Mouse (Mus musculus) forebrain, embryonic 14.5 days (tissue): Measurements from ENCODE around the gene Fa2h. TPM values are rescaled to one million over a fixed set of nuclear protein-coding genes. Genes with fewer than 3 reads are reported as not detected.
A peak's percentile ranks its signal among the peaks of the same experiment; 100 is the strongest.

Source experiments
- ATAC-seq: fragments of 200-750 bp; cut with Nextera tagmentation; 2 replicates; pipeline ENCODE4 v1.8.0; 2017; ENCODE audit warnings: mild to moderate bottlenecking, moderate library complexity
- DNase-seq: peaks from one replicate; pipeline ENCODE4 v3.0.0-alpha.2; 2015; ENCODE audit warnings: low spot score
- H3K27ac ChIP-seq: fragments of 300-500 bp; sonication (generic); 2 replicates; pipeline ENCODE4 v1.5.1; 2014; ENCODE audit warnings: low read depth, mild to moderate bottlenecking, control low read depth, low read length, moderate library complexity
- H3K27me3 ChIP-seq: fragments of 300-500 bp; sonication (generic); replicated peaks from 2 replicates; pipeline ENCODE4 v1.6.1; 2014; ENCODE audit warnings: low read length, control low read depth, mixed read lengths; ENCODE audit not compliant: control insufficient read depth, insufficient read depth
- H3K36me3 ChIP-seq: fragments of 300-500 bp; sonication (generic); 2 replicates; pipeline ENCODE4 v1.6.1; 2014; ENCODE audit warnings: low read length, control low read depth; ENCODE audit not compliant: control insufficient read depth, insufficient read depth
- H3K4me1 ChIP-seq: fragments of 300-500 bp; sonication (generic); 2 replicates; pipeline ENCODE4 v1.6.1; 2014; ENCODE audit warnings: antibody characterized with exemption, low read length, control low read depth; ENCODE audit not compliant: control insufficient read depth, insufficient read depth
- H3K4me2 ChIP-seq: fragments of 300-500 bp; sonication (generic); 2 replicates; pipeline ENCODE4 v1.6.1; 2014; ENCODE audit warnings: mild to moderate bottlenecking, control low read depth, low read length
- H3K4me3 ChIP-seq: fragments of 300-500 bp; sonication (generic); 2 replicates; pipeline ENCODE4 v1.5.1; 2014; ENCODE audit warnings: low read depth, low read length, control low read depth
- H3K9ac ChIP-seq: fragments of 300-500 bp; sonication (generic); 2 replicates; pipeline ENCODE4 v1.6.1; 2014; ENCODE audit warnings: mild to moderate bottlenecking, low read length, control low read depth, moderate library complexity
- H3K9me3 ChIP-seq: fragments of 300-500 bp; sonication (generic); replicated peaks from 2 replicates; pipeline ENCODE4 v1.6.1; 2016; ENCODE audit warnings: low read length, control low read depth, mixed read lengths; ENCODE audit not compliant: control insufficient read depth
- WGBS: fragments of 180-500 bp; shearing (Covaris S2); extraction: QIAGEN DNeasy Blood & Tissue Kit; methylation state at CpG from one replicate; pipeline ENCODE4 v1.1.7; 2014; 5-methylcytosine and 5-hydroxymethylcytosine counted together
- polyA plus RNA-seq: library from polyadenylated mRNA; unstranded; fragments of >200 nt; fragmentation: Nextera tagmentation; extraction: Ambion mirVana; gene quantifications from 2 replicates; pipeline ENCODE4 v1.2.1, GENCODE M21; 2014

The Fa2h gene
- 0.23 TPM in 1 of 2 replicates, not detected in the other for polyA plus RNA-seq

DNA sequence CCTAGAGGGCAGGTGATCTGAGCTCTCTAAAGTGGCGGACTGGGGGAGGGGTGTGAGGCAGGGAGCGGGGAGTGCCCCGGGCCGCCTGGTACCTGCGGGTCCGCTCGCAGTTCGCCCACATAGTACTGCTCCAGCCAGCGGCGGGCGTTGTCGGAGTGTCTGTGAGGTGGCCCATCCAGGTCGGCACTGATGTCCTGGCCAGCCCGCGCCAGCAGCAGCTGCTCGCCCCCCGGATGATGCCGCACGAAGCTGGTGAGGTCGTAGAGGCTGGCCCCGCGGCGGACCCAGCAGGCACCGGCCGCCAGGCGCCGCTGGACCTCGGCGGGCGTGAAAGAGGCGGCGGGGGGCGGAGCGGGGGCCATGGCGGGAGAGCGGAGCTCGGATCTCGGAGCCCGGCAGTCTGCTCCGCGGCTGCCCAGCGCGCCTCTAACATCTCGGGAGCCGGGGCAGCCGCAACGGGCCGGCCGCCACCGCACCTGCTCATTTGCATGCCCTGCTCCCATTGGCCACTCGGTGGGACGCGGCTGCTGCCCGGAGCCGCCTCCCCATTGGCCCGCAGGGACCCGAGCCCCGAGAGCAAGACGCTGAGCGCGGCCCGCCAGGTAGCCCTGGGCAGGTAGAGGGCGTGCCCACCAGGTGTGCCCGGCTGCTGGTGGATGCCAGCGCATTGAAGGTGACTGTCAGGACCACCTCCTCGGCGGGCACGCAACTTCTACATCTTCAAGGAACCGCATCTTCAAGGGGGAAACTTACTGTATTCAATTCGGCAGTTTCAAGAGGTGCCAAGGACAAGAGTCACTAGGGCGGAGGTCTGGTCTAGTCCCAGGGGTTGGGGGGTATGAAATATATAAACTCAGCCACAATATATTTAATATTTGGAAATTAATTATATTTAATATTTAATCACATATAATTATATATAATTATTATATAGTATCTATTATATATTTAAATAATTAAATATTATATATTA lies at the start of gene Fa2h:
Gene Fa2h (minus strand): TSS at position 434 of the 973 bp plus-strand sequence.
- H3K4me3 ChIP-seq, result peak within 1 kb of the TSS; percentile 51
- H3K9me3 ChIP-seq, result no peaks in the 10 kb centered on the region

DNA sequence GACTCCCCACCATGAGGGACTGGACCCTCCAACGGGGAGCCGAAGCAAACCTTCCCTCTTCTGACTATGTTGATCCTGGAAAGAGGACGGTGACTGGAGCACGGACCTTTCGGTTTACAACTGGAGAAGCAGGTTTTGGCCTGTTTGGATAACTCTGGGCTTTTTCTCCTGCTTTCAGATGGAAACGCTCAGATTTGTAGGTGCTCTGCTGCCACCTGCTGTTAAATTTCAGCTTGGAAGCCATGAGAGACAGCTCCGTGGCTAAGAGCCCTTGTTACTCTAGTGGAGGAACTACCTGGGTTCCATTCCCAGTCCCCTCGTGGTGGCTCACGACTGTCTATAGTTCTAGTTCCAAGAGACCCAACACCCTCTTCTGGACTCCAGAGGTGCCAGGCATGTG lies 45.6 kb upstream of the Fa2h start:
- ATAC-seq, result no peak
- Histone ChIP-seq H3K27me3 (no peaks in the 10 kb centered on the region), H3K9ac (no peak overlapping the region), H3K36me3 (no peaks in the 10 kb centered on the region), H3K4me1 (no peaks in the 10 kb centered on the region), H3K27ac (no peak overlapping the region), H3K4me3 (no peak overlapping the region), H3K9me3 (no peaks in the 10 kb centered on the region), H3K4me2 (no peak overlapping the region)
- 23% methylated on average over 9 of the region's 9 CpGs for WGBS
- peak; percentile 90 for DNase-seq

More for the DNA sequence above, at the start of gene Fa2h:
- Histone ChIP-seq H3K4me2 (peak within 1 kb of the TSS; percentile 98), H3K4me1 (0 out of 2 replicates have a peak, but pooled peaks cover 3% of the 10 kb centered on the region), H3K36me3 (no peaks in the 10 kb centered on the region), H3K9ac (peak within 1 kb of the TSS; percentile 63), H3K27me3 (peaks cover 45% of the 10 kb centered on the region), H3K27ac (no peak within 1 kb of the TSS)
- peak; percentile 81 for DNase-seq
- ATAC-seq, result peak; percentile 97
- under 1% methylated on average over 48 of the region's 71 CpGs for WGBS

DNA sequence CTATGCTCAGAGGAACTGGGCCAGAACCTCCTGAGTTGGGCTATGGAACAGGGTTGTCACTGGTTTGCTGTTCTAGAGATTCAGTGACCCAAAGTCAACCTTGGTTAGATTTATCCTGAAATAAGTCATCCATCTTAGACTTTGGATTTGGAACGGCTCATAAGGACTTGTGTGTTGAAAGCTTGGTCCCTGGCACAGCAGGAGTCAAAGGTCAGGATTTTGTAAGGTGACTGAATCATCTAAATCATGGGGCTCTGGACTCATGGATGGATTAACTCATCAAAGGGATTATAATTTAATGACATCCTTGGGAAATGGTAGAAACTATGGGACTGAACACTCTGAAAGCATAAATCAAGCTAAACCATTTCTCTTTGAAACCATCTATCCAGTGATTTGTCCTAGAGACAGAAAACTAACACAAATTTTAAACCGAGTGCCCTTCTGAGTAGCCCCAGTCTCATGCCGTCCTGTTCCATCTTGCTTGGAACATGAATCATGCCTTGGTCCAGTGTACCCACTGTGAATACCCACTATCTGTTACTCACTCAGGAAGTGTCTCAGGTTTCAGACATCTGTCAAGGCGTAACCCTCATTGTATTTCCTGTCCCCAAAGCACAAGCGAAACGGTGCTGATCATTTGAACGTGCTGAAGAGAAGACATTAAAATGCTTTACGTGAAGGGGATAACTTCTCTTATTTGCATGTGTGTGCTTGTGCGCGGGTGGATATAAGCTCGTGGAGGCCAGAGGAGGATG lies 41.6 kb upstream of the Fa2h start:
- no peak for DNase-seq
- H3K36me3 ChIP-seq, result no peaks in the 10 kb centered on the region
- H3K9me3 ChIP-seq, result no peaks in the 10 kb centered on the region
- no peak overlapping the region for H3K4me3 ChIP-seq
- H3K27me3 ChIP-seq, result no peaks in the 10 kb centered on the region
- no peaks in the 10 kb centered on the region for H3K4me1 ChIP-seq
- WGBS, result 77% methylated on average over 11 of the region's 11 CpGs
- no peak overlapping the region for H3K27ac ChIP-seq
- H3K9ac ChIP-seq, result no peak overlapping the region
- no peak overlapping the region for H3K4me2 ChIP-seq
- no peak for ATAC-seq

DNA sequence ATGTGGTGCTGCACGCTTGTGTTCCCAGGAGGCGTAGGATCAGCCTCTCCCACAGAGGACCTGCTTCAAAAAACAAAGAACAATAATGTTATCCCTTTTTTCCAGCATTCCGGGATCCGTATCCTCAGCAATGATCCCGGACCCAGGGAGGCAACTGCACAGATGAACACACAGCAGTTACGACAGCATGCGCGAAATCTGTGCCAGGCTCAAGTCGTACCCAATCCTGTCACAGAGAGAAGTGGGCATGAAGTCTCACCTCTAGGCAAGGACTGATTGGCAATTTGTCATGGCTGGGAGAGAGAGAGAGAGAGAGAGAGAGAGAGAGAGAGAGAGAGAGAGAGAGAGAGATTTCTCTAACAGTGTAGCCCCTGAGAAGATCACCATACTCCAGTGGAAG lies 31.0 kb upstream of the Fa2h start:
- no peak overlapping the region for H3K4me3 ChIP-seq
- H3K9ac ChIP-seq, result no peak overlapping the region
- H3K36me3 ChIP-seq, result no peaks in the 10 kb centered on the region
- no peak overlapping the region for H3K27ac ChIP-seq
- ATAC-seq (no peak), DNase-seq (no peak)
- no peaks in the 10 kb centered on the region for H3K27me3 ChIP-seq
- H3K9me3 ChIP-seq, result no peaks in the 10 kb centered on the region
- 89% methylated on average over 9 of the region's 9 CpGs for WGBS
- H3K4me1 ChIP-seq, result no peaks in the 10 kb centered on the region
- no peak overlapping the region for H3K4me2 ChIP-seq

DNA sequence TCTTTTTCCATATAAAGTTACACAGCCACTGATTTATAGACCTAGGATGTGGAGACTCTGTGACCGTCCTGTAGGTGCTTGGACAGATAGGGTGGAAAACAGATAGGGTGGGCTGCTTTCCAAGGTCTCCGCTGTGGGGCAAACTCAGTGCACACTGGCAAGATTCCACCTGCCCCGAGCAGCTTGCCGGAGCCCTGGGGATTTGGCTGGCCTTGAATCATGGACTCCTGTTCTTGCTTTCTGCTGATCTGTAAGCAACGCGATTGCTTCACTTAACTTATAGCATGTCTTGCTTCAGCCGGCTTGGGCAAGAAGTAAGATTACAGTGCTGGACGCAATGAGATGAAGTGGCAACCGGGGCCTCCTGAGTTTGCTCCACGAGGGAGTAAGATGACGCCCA lies 30.6 kb upstream of the Fa2h start:
- H3K9me3 ChIP-seq, result no peaks in the 10 kb centered on the region
- no peaks in the 10 kb centered on the region for H3K27me3 ChIP-seq
- H3K4me2 ChIP-seq, result no peak overlapping the region
- DNase-seq (no peak), ATAC-seq (no peak)
- H3K27ac ChIP-seq, result no peak overlapping the region
- WGBS, result 85% methylated on average over 11 of the region's 11 CpGs
- H3K36me3 ChIP-seq, result no peaks in the 10 kb centered on the region
- H3K4me3 ChIP-seq, result no peak overlapping the region
- H3K4me1 ChIP-seq, result no peaks in the 10 kb centered on the region
- no peak overlapping the region for H3K9ac ChIP-seq

DNA sequence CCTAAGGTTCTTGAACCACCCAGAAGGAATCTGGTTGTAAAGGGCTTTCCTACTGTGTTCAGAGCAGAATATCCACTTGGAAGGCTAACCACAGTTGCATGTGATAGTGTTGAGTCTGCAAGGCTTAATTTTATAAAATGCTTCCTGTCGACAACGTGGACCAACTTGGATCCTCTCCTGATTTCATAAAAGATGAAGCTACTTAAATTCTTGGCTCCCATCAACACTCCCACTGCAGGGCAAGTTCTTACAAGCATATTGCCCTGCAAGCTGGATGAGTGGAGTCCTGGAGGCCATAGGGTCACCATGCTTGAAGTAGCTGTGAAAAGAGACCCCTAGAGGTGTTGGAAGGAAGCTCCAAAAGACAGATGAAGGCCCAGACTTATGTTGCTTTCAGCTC lies 29.0 kb upstream of the Fa2h start:
- H3K9ac ChIP-seq, result no peak overlapping the region
- ATAC-seq (no peak), DNase-seq (no peak)
- H3K4me2 ChIP-seq, result no peak overlapping the region
- no peak overlapping the region for H3K4me3 ChIP-seq
- WGBS, result 92% methylated on average over 2 of the region's 2 CpGs
- no peaks in the 10 kb centered on the region for H3K4me1 ChIP-seq
- H3K27ac ChIP-seq, result no peak overlapping the region
- no peaks in the 10 kb centered on the region for H3K36me3 ChIP-seq
- H3K27me3 ChIP-seq, result no peaks in the 10 kb centered on the region
- no peaks in the 10 kb centered on the region for H3K9me3 ChIP-seq

DNA sequence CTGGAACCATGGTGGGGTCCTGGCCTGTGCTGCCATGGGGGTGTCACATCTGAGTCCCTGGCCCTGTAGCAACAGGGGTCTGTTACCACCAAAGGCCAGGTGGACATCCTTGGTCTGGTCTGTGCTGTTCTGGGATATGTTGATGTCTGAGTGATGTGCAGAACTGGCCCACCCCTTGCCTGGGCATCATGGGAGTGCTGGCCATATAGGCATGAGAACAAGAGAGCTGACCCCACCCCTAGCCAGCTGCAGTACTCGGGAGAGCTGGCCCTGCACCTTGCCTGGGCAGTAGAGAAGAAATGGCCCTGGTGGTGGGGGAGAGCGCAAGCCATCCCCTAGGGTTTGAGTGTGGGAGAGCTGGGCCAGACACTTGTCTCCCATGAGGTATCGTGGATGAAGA lies 25.5 kb upstream of the Fa2h start:
- Histone ChIP-seq H3K9ac (no peak overlapping the region), H3K4me3 (no peak overlapping the region), H3K36me3 (no peaks in the 10 kb centered on the region), H3K4me1 (no peaks in the 10 kb centered on the region), H3K27ac (no peak overlapping the region), H3K27me3 (no peaks in the 10 kb centered on the region), H3K4me2 (no peak overlapping the region), H3K9me3 (no peaks in the 10 kb centered on the region)
- WGBS, result 81% methylated on average over 3 of the region's 3 CpGs
- ATAC-seq, result no peak
- DNase-seq, result no peak

DNA sequence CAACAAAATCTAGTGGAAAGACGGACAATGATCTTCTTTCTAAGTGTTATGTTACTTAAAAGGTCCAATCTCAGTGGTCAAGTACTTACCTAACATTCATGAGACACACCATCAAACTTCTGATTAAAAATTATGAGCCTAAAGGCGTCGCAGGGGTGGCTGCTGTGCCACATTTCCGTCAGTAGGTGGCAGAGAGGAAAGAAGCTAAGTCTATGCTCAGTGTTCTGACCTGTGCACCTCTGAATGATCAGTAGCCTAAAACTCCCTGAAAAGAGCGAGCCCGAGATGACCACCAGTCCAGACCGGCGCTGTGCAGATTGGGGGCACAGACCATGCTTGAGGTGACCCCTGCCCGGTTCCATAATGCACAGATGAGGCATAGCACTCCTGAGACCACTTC lies 25.0 kb upstream of the Fa2h start:
- peak; percentile 51 for DNase-seq
- no peaks in the 10 kb centered on the region for H3K27me3 ChIP-seq
- no peaks in the 10 kb centered on the region for H3K4me1 ChIP-seq
- no peaks in the 10 kb centered on the region for H3K9me3 ChIP-seq
- no peak overlapping the region for H3K27ac ChIP-seq
- WGBS, result 31% methylated on average over 9 of the region's 9 CpGs
- H3K9ac ChIP-seq, result no peak overlapping the region
- no peaks in the 10 kb centered on the region for H3K36me3 ChIP-seq
- H3K4me3 ChIP-seq, result no peak overlapping the region
- ATAC-seq, result peak; percentile 40; the same call in 1 of the 2 replicates
- no peak overlapping the region for H3K4me2 ChIP-seq
